Mouse (Mus musculus) forebrain, embryonic 14.5 days (tissue): ENCODE measurements at regions not wholly inside any gene's neighbourhood (a gene's known extent, or its start where the extent isn't known, plus 50 kb on each side); places are given as distances from the start of the nearest gene placed in this dataset.
"Not testable (repeated sequence)": the region's sequence is repeated elsewhere in the genome, so short reads cannot be mapped to it uniquely, and the experiment has no call there.

Experiments
- ATAC-seq: fragments of 200-750 bp; cut with Nextera tagmentation; 2 replicates; pipeline ENCODE4 v1.8.0; 2017; ENCODE audit warnings: mild to moderate bottlenecking, moderate library complexity
- DNase-seq: peaks from one replicate; pipeline ENCODE4 v3.0.0-alpha.2; 2015; ENCODE audit warnings: low spot score
- H3K27ac ChIP-seq: fragments of 300-500 bp; sonication (generic); 2 replicates; pipeline ENCODE4 v1.5.1; 2014; ENCODE audit warnings: low read depth, mild to moderate bottlenecking, control low read depth, low read length, moderate library complexity
- H3K27me3 ChIP-seq: fragments of 300-500 bp; sonication (generic); replicated peaks from 2 replicates; pipeline ENCODE4 v1.6.1; 2014; ENCODE audit warnings: low read length, control low read depth, mixed read lengths; ENCODE audit not compliant: control insufficient read depth, insufficient read depth
- H3K36me3 ChIP-seq: fragments of 300-500 bp; sonication (generic); 2 replicates; pipeline ENCODE4 v1.6.1; 2014; ENCODE audit warnings: low read length, control low read depth; ENCODE audit not compliant: control insufficient read depth, insufficient read depth
- H3K4me1 ChIP-seq: fragments of 300-500 bp; sonication (generic); 2 replicates; pipeline ENCODE4 v1.6.1; 2014; ENCODE audit warnings: antibody characterized with exemption, low read length, control low read depth; ENCODE audit not compliant: control insufficient read depth, insufficient read depth
- H3K4me2 ChIP-seq: fragments of 300-500 bp; sonication (generic); 2 replicates; pipeline ENCODE4 v1.6.1; 2014; ENCODE audit warnings: mild to moderate bottlenecking, control low read depth, low read length
- H3K4me3 ChIP-seq: fragments of 300-500 bp; sonication (generic); 2 replicates; pipeline ENCODE4 v1.5.1; 2014; ENCODE audit warnings: low read depth, low read length, control low read depth
- H3K9ac ChIP-seq: fragments of 300-500 bp; sonication (generic); 2 replicates; pipeline ENCODE4 v1.6.1; 2014; ENCODE audit warnings: mild to moderate bottlenecking, low read length, control low read depth, moderate library complexity
- H3K9me3 ChIP-seq: fragments of 300-500 bp; sonication (generic); replicated peaks from 2 replicates; pipeline ENCODE4 v1.6.1; 2016; ENCODE audit warnings: low read length, control low read depth, mixed read lengths; ENCODE audit not compliant: control insufficient read depth
- WGBS: fragments of 180-500 bp; shearing (Covaris S2); extraction: QIAGEN DNeasy Blood & Tissue Kit; methylation state at CpG from one replicate; pipeline ENCODE4 v1.1.7; 2014; 5-methylcytosine and 5-hydroxymethylcytosine counted together

GRCm38 (mm10) chr13:6828601-6829330 is 180.2 kb upstream of the Pfkp start:
- H3K4me3 ChIP-seq: not testable (repeated sequence)

GRCm38 (mm10) chr13:6802243-6803157 is 153.9 kb upstream of the Pfkp start:
- Histone ChIP-seq H3K9me3 (no peaks in the 10 kb centered on the region), H3K9ac (no peak overlapping the region), H3K36me3 (no peaks in the 10 kb centered on the region), H3K4me3 (no peak overlapping the region), H3K4me2 (no peak overlapping the region), H3K27ac (no peak overlapping the region), H3K27me3 (no peaks in the 10 kb centered on the region), H3K4me1 (no peaks in the 10 kb centered on the region)
- ATAC-seq (peak; percentile 72), DNase-seq (peak; percentile 43)
- 68% methylated on average over 5 of the region's 5 CpGs for WGBS

More at GRCm38 (mm10) chr13:6828601-6829330, 180.2 kb upstream of the Pfkp start:
- H3K4me1 ChIP-seq, DNase-seq, H3K9me3 ChIP-seq, H3K36me3 ChIP-seq, H3K9ac ChIP-seq, H3K27me3 ChIP-seq, ATAC-seq, H3K4me2 ChIP-seq, H3K27ac ChIP-seq: not testable (repeated sequence)
- WGBS: 52% methylated on average over 8 of the region's 8 CpGs

GRCm38 (mm10) chr13:6767936-6768588 is 119.5 kb upstream of the Pfkp start:
- no peak overlapping the region for H3K4me3 ChIP-seq
- no peaks in the 10 kb centered on the region for H3K9me3 ChIP-seq
- H3K36me3 ChIP-seq: no peaks in the 10 kb centered on the region
- no peak overlapping the region for H3K4me2 ChIP-seq
- no peaks in the 10 kb centered on the region for H3K4me1 ChIP-seq
- no peak overlapping the region for H3K27ac ChIP-seq
- DNase-seq: no peak
- WGBS: 74% methylated on average over 6 of the region's 6 CpGs
- H3K9ac ChIP-seq: no peak overlapping the region
- H3K27me3 ChIP-seq: no peaks in the 10 kb centered on the region
- no peak for ATAC-seq

DNA sequence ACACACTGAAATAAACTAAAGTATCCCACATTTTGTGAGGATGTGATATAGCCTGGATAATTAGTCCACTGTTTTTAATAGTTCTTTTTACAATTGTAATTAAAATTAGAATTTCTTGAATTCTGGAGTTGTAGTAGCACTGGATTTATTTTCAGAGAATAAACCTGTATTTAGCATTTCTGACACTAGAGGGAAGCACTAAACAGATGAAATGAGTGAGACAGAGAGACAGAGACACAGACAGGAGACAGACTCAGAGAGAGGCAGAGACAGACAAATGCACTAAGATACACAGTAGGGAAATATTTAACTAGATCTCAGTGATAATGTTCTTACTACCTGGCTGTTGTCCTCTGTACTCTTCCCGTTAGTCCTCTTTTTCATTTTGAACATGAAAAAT is 108.6 kb upstream of the Pfkp start:
- Histone ChIP-seq H3K27ac (no peak overlapping the region), H3K4me2 (no peak overlapping the region), H3K9ac (no peak overlapping the region), H3K4me1 (no peaks in the 10 kb centered on the region), H3K9me3 (no peaks in the 10 kb centered on the region), H3K27me3 (no peaks in the 10 kb centered on the region), H3K36me3 (no peaks in the 10 kb centered on the region), H3K4me3 (no peak overlapping the region)
- ATAC-seq (no peak), DNase-seq (peak; percentile 65)
- 83% methylated on average over 1 of the region's 1 CpGs for WGBS

DNA sequence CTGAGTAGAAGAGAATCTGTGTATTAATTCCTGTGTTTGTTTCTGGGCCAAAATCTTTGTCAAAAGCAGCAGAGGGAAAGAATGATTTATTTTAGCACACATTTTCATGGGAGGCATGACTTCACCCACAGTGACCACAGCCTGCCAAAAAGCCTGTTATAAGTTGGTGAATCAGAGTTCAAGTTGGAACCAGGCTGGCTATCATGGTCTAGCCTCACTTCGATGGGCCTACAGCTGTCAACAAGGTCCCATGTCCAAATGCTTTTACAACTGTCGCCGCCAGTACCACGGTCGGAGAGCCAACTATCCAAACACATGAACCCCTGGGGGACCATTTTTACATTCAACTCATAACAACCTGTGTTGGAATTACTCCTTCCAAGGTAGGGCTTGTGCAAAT is 103.0 kb upstream of the Pfkp start:
- H3K9ac ChIP-seq: no peak overlapping the region
- H3K4me1 ChIP-seq: no peaks in the 10 kb centered on the region
- H3K4me3 ChIP-seq: no peak overlapping the region
- no peak overlapping the region for H3K4me2 ChIP-seq
- no peaks in the 10 kb centered on the region for H3K36me3 ChIP-seq
- no peaks in the 10 kb centered on the region for H3K9me3 ChIP-seq
- H3K27ac ChIP-seq: no peak overlapping the region
- no peak for ATAC-seq
- DNase-seq: no peak
- WGBS: 86% methylated on average over 5 of the region's 5 CpGs
- H3K27me3 ChIP-seq: no peaks in the 10 kb centered on the region

DNA sequence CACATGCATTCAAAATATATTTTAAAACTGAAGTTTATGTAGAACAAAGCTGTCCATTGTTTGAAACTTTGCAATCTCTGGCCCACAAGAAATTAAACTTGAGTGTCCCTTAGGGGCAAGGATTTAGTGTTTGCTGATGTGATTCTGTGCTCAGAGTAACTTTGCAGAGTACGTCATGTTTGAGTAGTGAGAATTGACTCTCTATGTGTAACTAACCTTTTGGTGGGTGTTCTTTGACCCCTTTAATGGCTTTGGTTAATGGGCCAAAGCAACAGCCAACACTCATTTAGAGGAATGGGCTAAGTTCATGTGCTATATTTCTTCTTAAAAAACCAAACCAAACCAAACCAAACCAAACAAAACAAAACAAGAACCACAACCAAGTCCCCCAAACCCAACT is 102.6 kb upstream of the Pfkp start:
- no peak overlapping the region for H3K4me2 ChIP-seq
- no peaks in the 10 kb centered on the region for H3K36me3 ChIP-seq
- ATAC-seq: no peak
- H3K4me1 ChIP-seq: no peaks in the 10 kb centered on the region
- WGBS: 74% methylated on average over 1 of the region's 1 CpGs
- H3K27ac ChIP-seq: no peak overlapping the region
- no peak for DNase-seq
- H3K4me3 ChIP-seq: no peak overlapping the region
- no peak overlapping the region for H3K9ac ChIP-seq
- no peaks in the 10 kb centered on the region for H3K9me3 ChIP-seq
- H3K27me3 ChIP-seq: no peaks in the 10 kb centered on the region

- no peak overlapping the region for H3K27ac ChIP-seq
- no peak overlapping the region for H3K4me2 ChIP-seq
- H3K9me3 ChIP-seq: no peaks in the 10 kb centered on the region
- DNase-seq (no peak), ATAC-seq (no peak)
- H3K36me3 ChIP-seq: no peaks in the 10 kb centered on the region
- no peak overlapping the region for H3K4me3 ChIP-seq
- no peak overlapping the region for H3K9ac ChIP-seq
- H3K4me1 ChIP-seq: no peaks in the 10 kb centered on the region
- no peaks in the 10 kb centered on the region for H3K27me3 ChIP-seq
- WGBS: 84% methylated on average over 4 of the region's 4 CpGs
These were observed 93.3 kb upstream of the Pfkp start for GRCm38 (mm10) chr13:6741916-6742315.

- ATAC-seq: no peak
- no peak overlapping the region for H3K9ac ChIP-seq
- 68% methylated on average over 6 of the region's 6 CpGs for WGBS
These were observed 88.5 kb upstream of the Pfkp start for GRCm38 (mm10) chr13:6736984-6737566.

More at GRCm38 (mm10) chr13:6736984-6737566, 88.5 kb upstream of the Pfkp start:
- H3K27me3 ChIP-seq: no peaks in the 10 kb centered on the region
- no peak overlapping the region for H3K27ac ChIP-seq
- no peak overlapping the region for H3K4me3 ChIP-seq
- H3K4me2 ChIP-seq: no peak overlapping the region
- H3K4me1 ChIP-seq: no peaks in the 10 kb centered on the region
- no peaks in the 10 kb centered on the region for H3K9me3 ChIP-seq
- DNase-seq: peak; percentile 28
- H3K36me3 ChIP-seq: no peaks in the 10 kb centered on the region
